Mouse (Mus musculus) forebrain, embryonic 12.5 days (tissue): ENCODE results near the gene Catsper4. TPM values are rescaled to one million over a fixed set of nuclear protein-coding genes. Genes with fewer than 3 reads are reported as not detected.

Experiments used
- ATAC-seq: fragments of 200-750 bp; cut with Nextera tagmentation; 2 replicates; pipeline ENCODE4 v1.8.0; 2017; ENCODE audit warnings: moderate TSS enrichment; ENCODE audit not compliant: low FRiP score
- H3K27ac ChIP-seq: fragments of 300-500 bp; sonication (generic); 2 replicates; pipeline ENCODE4 v1.5.1; 2016; ENCODE audit warnings: mild to moderate bottlenecking
- H3K27me3 ChIP-seq: fragments of 300-500 bp; sonication (generic); 2 replicates; pipeline ENCODE4 v1.6.1; 2016; ENCODE audit warnings: mild to moderate bottlenecking
- H3K36me3 ChIP-seq: fragments of 300-500 bp; sonication (generic); replicated peaks from 2 replicates; pipeline ENCODE4 v1.6.1; 2016; ENCODE audit warnings: mild to moderate bottlenecking
- H3K4me1 ChIP-seq: fragments of 300-500 bp; sonication (generic); 2 replicates; pipeline ENCODE4 v1.6.1; 2016
- H3K4me2 ChIP-seq: fragments of 300-500 bp; sonication (generic); 2 replicates; pipeline ENCODE4 v1.6.1; 2016; ENCODE audit warnings: mild to moderate bottlenecking, moderate library complexity
- H3K4me3 ChIP-seq: fragments of 300-500 bp; sonication (generic); replicated peaks from 2 replicates; pipeline ENCODE4 v1.5.1; 2016; ENCODE audit warnings: mild to moderate bottlenecking
- H3K9ac ChIP-seq: fragments of 300-500 bp; sonication (generic); 2 replicates; pipeline ENCODE4 v1.6.1; 2016; ENCODE audit warnings: mild to moderate bottlenecking
- H3K9me3 ChIP-seq: fragments of 300-500 bp; sonication (generic); 2 replicates; pipeline ENCODE4 v1.6.1; 2016
- WGBS: fragments of 180-500 bp; shearing (Covaris S2); methylation state at CpG from one replicate; pipeline ENCODE4 v1.1.7; 2016; 5-methylcytosine and 5-hydroxymethylcytosine counted together
- polyA plus RNA-seq: library from polyadenylated mRNA; unstranded; fragments of >200 nt; fragmentation: Nextera tagmentation; extraction: Ambion mirVana; gene quantifications from 2 replicates; pipeline ENCODE4 v1.2.1, GENCODE M21; 2016

Catsper4 gene
- polyA plus RNA-seq, 1 experiment from 2014 or later, result not detected

GRCm38 (mm10) chr4:134246256-134246655 lies 19.1 kb upstream of the Catsper4 start:
- no peaks in the 10 kb centered on the region for H3K9me3 ChIP-seq
- no peak overlapping the region for H3K27ac ChIP-seq
- H3K9ac ChIP-seq, result no peak overlapping the region
- H3K27me3 ChIP-seq, result peaks cover 53% of the 10 kb centered on the region
- no peak for ATAC-seq
- H3K4me3 ChIP-seq, result no peak overlapping the region
- peak overlapping the region; percentile 93; the same call in 1 of the 2 replicates for H3K4me2 ChIP-seq
- 35% methylated on average over 4 of the region's 4 CpGs for WGBS
- peaks cover 6% of the 10 kb centered on the region; the same call in 1 of the 2 replicates for H3K36me3 ChIP-seq
- H3K4me1 ChIP-seq, result peaks cover 43% of the 10 kb centered on the region

GRCm38 (mm10) chr4:134245148-134245843 lies 18.1 kb upstream of the Catsper4 start, which contains the start of gene Zfp593:
Gene Zfp593 (minus strand): TSS chr4:134245592.
- WGBS, result under 1% methylated on average over 60 of the region's 60 CpGs
- Histone ChIP-seq H3K9ac (peak within 1 kb of the TSS; percentile 76), H3K9me3 (no peaks in the 10 kb centered on the region), H3K27me3 (peaks cover 43% of the 10 kb centered on the region), H3K4me1 (peaks cover 35% of the 10 kb centered on the region), H3K27ac (peak within 1 kb of the TSS; percentile 1; the same call in 1 of the 2 replicates), H3K4me2 (peak within 1 kb of the TSS; percentile 93), H3K4me3 (peak within 1 kb of the TSS; percentile 70), H3K36me3 (peaks cover 6% of the 10 kb centered on the region; the same call in 1 of the 2 replicates)
- ATAC-seq, result peak; percentile 74

DNA sequence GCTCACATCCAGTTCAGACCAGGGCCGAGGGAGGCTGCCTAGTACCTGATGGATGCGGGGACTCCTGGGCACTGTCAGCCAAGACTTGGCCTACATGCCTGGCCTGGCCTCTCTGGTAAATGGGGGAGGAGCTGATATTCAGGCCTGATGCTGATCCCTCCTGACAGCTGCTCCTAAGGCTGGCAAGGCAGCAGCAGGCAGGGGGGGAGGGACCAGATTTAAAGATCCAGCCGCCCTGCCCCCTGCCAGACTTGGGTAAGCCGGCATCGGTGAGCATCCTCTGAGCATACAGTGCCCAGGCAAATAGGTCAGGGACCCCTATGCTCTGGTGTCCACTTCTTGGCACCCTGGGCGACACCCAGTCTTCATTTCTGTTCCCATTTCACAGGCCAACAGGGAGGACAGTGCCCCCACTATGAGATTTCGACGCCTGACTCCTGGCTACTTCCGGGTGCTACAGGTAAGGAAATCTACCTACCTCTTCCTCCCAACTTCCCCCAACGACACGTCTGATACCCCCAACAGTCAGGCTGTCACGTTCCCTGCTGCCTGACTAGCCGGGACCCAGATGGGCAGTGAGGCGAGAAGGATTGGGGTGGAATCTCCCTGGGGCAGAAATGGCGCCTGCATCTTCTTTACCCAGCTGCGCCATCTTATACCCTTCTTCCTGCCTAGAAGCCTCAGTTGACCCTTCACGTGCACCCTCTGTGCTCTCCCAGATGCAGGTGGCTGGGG lies 16.5 kb upstream of the Catsper4 start, which contains the start of gene E130218I03Rik:
Gene E130218I03Rik (plus strand): TSS at position 147 of the 735 bp plus-strand sequence.
- H3K4me1 ChIP-seq, result peaks cover 24% of the 10 kb centered on the region
- ATAC-seq, result no peak
- H3K9ac ChIP-seq, result peak within 1 kb of the TSS; percentile 76; the same call in 1 of the 2 replicates

GRCm38 (mm10) chr4:134238686-134239085 lies 11.5 kb upstream of the Catsper4 start:
- Histone ChIP-seq H3K4me1 (peaks cover 8% of the 10 kb centered on the region), H3K4me3 (no peak overlapping the region), H3K27ac (no peak overlapping the region), H3K36me3 (peaks cover 6% of the 10 kb centered on the region; the same call in 1 of the 2 replicates), H3K9ac (no peak overlapping the region), H3K27me3 (peaks cover 27% of the 10 kb centered on the region), H3K4me2 (peak overlapping the region; percentile 31; the same call in 1 of the 2 replicates), H3K9me3 (no peaks in the 10 kb centered on the region)
- no peak for ATAC-seq
- WGBS, result 12% methylated on average over 10 of the region's 10 CpGs

More for the DNA sequence above, 16.5 kb upstream of the Catsper4 start, which contains the start of gene E130218I03Rik:
- Histone ChIP-seq H3K27ac (no peak within 1 kb of the TSS), H3K27me3 (peaks cover 30% of the 10 kb centered on the region), H3K4me2 (peak within 1 kb of the TSS; percentile 93), H3K36me3 (peaks cover 6% of the 10 kb centered on the region; the same call in 1 of the 2 replicates), H3K4me3 (peak within 1 kb of the TSS; percentile 70), H3K9me3 (no peaks in the 10 kb centered on the region)
- WGBS, result 93% methylated on average over 17 of the region's 17 CpGs

GRCm38 (mm10) chr4:134238279-134238651 lies 11.1 kb upstream of the Catsper4 start, which contains the start of gene Cnksr1:
Gene Cnksr1 (minus strand): TSS chr4:134238399.
- Histone ChIP-seq H3K27me3 (peaks cover 27% of the 10 kb centered on the region), H3K4me2 (peak within 1 kb of the TSS; percentile 31), H3K9ac (peak within 1 kb of the TSS; percentile 21; the same call in 1 of the 2 replicates), H3K36me3 (peaks cover 3% of the 10 kb centered on the region; the same call in 1 of the 2 replicates), H3K27ac (no peak within 1 kb of the TSS), H3K4me3 (peak within 1 kb of the TSS; percentile 16), H3K9me3 (no peaks in the 10 kb centered on the region), H3K4me1 (peaks cover 6% of the 10 kb centered on the region)
- no peak for ATAC-seq
- WGBS, result 4% methylated on average over 18 of the region's 18 CpGs

GRCm38 (mm10) chr4:134237582-134238278 lies 10.5 kb upstream of the Catsper4 start:
- Histone ChIP-seq H3K27me3 (peaks cover 27% of the 10 kb centered on the region), H3K4me3 (no peak overlapping the region; the same call in 1 of the 2 replicates), H3K36me3 (no peaks in the 10 kb centered on the region), H3K4me1 (peaks cover 7% of the 10 kb centered on the region), H3K4me2 (peak overlapping the region; percentile 31; the same call in 1 of the 2 replicates), H3K9me3 (no peaks in the 10 kb centered on the region), H3K9ac (peak overlapping the region; percentile 21; the same call in 1 of the 2 replicates), H3K27ac (no peak overlapping the region)
- whole genome bisulfite sequencing, result 28% methylated on average over 19 of the region's 19 CpGs
- ATAC-seq, result no peak

GRCm38 (mm10) chr4:134234876-134235275 lies 7.7 kb upstream of the Catsper4 start:
- Histone ChIP-seq H3K9me3 (no peaks in the 10 kb centered on the region), H3K27me3 (peaks cover 27% of the 10 kb centered on the region), H3K36me3 (no peaks in the 10 kb centered on the region), H3K27ac (no peak overlapping the region), H3K4me3 (no peak overlapping the region), H3K4me2 (no peak overlapping the region), H3K9ac (no peak overlapping the region), H3K4me1 (peaks cover 12% of the 10 kb centered on the region)
- no peak for ATAC-seq
- 84% methylated on average over 5 of the region's 5 CpGs for WGBS

DNA sequence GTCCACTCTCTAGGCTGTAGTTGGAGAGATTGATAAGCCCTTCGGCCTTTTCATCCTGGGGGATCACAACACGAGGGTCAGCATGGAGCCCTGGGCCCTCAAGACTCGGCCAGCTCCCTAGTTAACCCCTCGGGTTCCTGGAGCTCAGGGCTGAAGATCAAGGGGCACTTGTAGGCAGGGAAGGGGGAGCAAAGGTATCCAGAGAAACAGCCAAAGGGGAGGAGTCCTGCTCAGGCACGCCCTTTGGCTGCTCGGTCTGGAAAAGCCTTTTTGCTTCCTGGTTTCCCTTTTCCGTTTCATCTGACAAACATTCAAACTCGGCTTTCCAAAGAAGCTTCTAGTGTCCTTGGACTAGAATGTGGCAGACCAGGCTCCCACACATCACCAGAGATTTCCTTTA lies 3.2 kb upstream of the Catsper4 start:
- WGBS, result 35% methylated on average over 8 of the region's 8 CpGs
- no peak for ATAC-seq
- Histone ChIP-seq H3K9me3 (no peaks in the 10 kb centered on the region), H3K27me3 (no peaks in the 10 kb centered on the region), H3K36me3 (no peaks in the 10 kb centered on the region), H3K9ac (no peak overlapping the region), H3K4me1 (0 out of 2 replicates have a peak, but pooled peaks cover 6% of the 10 kb centered on the region), H3K4me2 (no peak overlapping the region), H3K4me3 (no peak overlapping the region), H3K27ac (no peak overlapping the region)

DNA sequence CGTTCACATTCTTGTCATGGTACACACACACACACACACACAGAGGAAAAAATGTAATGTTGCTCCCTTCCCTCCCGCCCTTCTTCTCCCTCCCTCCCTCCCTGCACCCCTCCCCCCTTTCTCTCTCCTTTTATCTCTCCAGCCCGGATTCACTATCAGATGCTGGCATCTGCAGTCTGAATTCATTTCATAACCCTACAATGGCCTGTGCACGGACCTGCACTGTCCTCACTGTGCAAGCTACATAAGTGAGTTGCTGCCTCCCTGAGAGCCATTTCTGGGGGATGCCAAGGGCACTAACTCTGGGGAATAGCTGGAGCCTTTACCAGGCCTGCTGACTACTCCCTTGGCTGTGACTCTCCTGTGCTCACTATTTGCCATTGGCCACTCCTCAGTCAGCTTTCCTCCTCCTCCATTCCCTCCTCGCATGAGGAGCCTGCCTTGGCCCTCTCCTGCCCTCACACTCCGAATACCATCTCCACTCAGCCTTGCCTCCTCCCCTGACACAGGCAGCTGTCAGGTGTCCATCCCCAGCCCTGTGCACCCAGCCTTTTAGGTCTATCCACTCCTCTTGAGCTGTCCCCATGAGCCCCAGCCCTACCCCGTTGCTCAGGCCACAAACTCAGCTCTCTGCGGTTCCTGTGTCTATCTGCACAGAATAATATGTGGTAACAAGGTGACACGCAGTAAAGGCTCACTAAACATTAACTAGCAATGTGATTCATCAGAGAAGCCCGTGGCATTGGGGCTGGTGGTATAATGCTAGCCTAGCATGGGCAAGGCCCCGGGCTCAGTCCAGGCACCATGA lies 4.2 kb downstream of the Catsper4 start:
- Histone ChIP-seq H3K27me3 (0 out of 2 replicates have a peak, but pooled peaks cover 3% of the 10 kb centered on the region), H3K27ac (no peak overlapping the region), H3K9ac (no peak overlapping the region), H3K4me2 (no peak overlapping the region), H3K4me1 (no peaks in the 10 kb centered on the region), H3K9me3 (no peaks in the 10 kb centered on the region), H3K4me3 (no peak overlapping the region), H3K36me3 (no peaks in the 10 kb centered on the region)
- no peak for ATAC-seq
- WGBS, result 77% methylated on average over 10 of the region's 11 CpGs

DNA sequence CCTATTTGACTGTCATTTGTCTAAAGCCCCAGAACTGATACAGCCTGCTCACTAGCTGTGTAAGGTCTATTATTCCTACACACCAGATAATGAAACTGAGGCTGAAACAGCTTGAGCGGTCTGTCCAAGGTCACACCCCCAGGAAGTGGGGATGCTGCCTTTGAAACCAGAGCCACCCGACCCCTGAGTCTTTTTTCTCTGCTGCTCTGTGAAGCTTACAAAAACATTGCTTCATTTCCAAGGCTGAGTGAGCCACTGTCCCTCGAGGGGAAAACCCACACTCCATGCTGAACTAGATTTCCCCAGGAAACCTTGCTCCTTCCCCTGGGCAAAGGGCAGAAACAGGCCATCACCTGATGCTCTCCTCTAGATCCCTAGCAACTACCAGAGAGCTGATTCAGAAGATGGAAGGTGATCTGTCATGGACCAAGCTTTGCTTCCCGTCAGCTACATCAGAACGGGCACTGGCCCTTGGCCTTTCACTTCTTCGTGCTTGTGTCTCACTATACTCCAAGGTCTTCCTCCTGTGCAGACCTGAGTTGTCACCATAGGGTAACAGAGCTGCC lies 20.6 kb downstream of the Catsper4 start:
- Histone ChIP-seq H3K4me1 (no peaks in the 10 kb centered on the region), H3K9me3 (no peaks in the 10 kb centered on the region), H3K27me3 (0 out of 2 replicates have a peak, but pooled peaks cover 5% of the 10 kb centered on the region), H3K36me3 (no peaks in the 10 kb centered on the region), H3K9ac (no peak overlapping the region), H3K27ac (no peak overlapping the region), H3K4me2 (no peak overlapping the region), H3K4me3 (no peak overlapping the region)
- no peak for ATAC-seq
- WGBS, result 71% methylated on average over 6 of the region's 6 CpGs

GRCm38 (mm10) chr4:134203340-134203896 lies 23.8 kb downstream of the Catsper4 start:
- no peaks in the 10 kb centered on the region for H3K4me1 ChIP-seq
- H3K4me3 ChIP-seq, result no peak overlapping the region
- no peak overlapping the region for H3K4me2 ChIP-seq
- ATAC-seq, result no peak
- H3K27ac ChIP-seq, result no peak overlapping the region
- H3K36me3 ChIP-seq, result no peaks in the 10 kb centered on the region
- H3K27me3 ChIP-seq, result no peaks in the 10 kb centered on the region
- H3K9ac ChIP-seq, result no peak overlapping the region
- 91% methylated on average over 17 of the region's 17 CpGs for WGBS
- no peaks in the 10 kb centered on the region for H3K9me3 ChIP-seq
